Mouse (Mus musculus) liver, embryonic 16.5 days (tissue): ENCODE data around the gene Dtx4. TPM values are rescaled to one million over a fixed set of nuclear protein-coding genes. Genes with fewer than 3 reads are reported as not detected.
A peak's percentile ranks its signal among the peaks of the same experiment; 100 is the strongest.
"Not testable (repeated sequence)": the region's sequence is repeated elsewhere in the genome, so short reads cannot be mapped to it uniquely, and the experiment has no call there.

Experiments
- ATAC-seq: fragments of 200-750 bp; cut with Nextera tagmentation; 2 replicates; pipeline ENCODE4 v1.8.0; 2017; ENCODE audit warnings: low read depth, mild to moderate bottlenecking, moderate number of reproducible peaks, moderate library complexity
- H3K27ac ChIP-seq: fragments of 300-500 bp; sonication (generic); 2 replicates; pipeline ENCODE4 v1.5.1; 2014; ENCODE audit warnings: mild to moderate bottlenecking, low read length
- H3K27me3 ChIP-seq: fragments of 300-500 bp; sonication (generic); 2 replicates; pipeline ENCODE4 v1.6.1; 2014; ENCODE audit warnings: low read depth, low read length, mixed read lengths; ENCODE audit not compliant: control insufficient read depth, insufficient read depth
- H3K36me3 ChIP-seq: fragments of 300-500 bp; sonication (generic); 2 replicates; pipeline ENCODE4 v1.6.1; 2014; ENCODE audit warnings: mild to moderate bottlenecking; ENCODE audit not compliant: control insufficient read depth, insufficient read depth
- H3K4me1 ChIP-seq: fragments of 300-500 bp; sonication (generic); 2 replicates; pipeline ENCODE4 v1.6.1; 2014; ENCODE audit warnings: low read depth, low read length, mixed read lengths; ENCODE audit not compliant: control insufficient read depth
- H3K4me2 ChIP-seq: fragments of 300-500 bp; sonication (generic); 2 replicates; pipeline ENCODE4 v1.6.1; 2014; ENCODE audit warnings: low read depth, low read length, mixed read lengths
- H3K4me3 ChIP-seq: fragments of 300-500 bp; sonication (generic); 2 replicates; pipeline ENCODE4 v1.5.1; 2014; ENCODE audit warnings: low read depth, mild to moderate bottlenecking, low read length
- H3K9ac ChIP-seq: fragments of 300-500 bp; sonication (generic); 2 replicates; pipeline ENCODE4 v1.6.1; 2014; ENCODE audit warnings: low read depth, low read length
- H3K9me3 ChIP-seq: fragments of 300-500 bp; sonication (generic); replicated peaks from 2 replicates; pipeline ENCODE4 v1.6.1; 2016; ENCODE audit warnings: low read length; ENCODE audit not compliant: control insufficient read depth
- WGBS: fragments of 180-500 bp; shearing (Covaris S2); extraction: QIAGEN DNeasy Blood & Tissue Kit; methylation state at CpG from one replicate; pipeline ENCODE4 v1.1.7; 2014; ENCODE audit not compliant: insufficient replicate concordance; 5-methylcytosine and 5-hydroxymethylcytosine counted together
- polyA plus RNA-seq: library from polyadenylated mRNA; unstranded; fragments of >200 nt; fragmentation: Nextera tagmentation; extraction: Ambion mirVana; gene quantifications from 2 replicates; pipeline ENCODE4 v1.2.1, GENCODE M21; 2015

Dtx4 gene
- 2.0 and 2.2 TPM in 2 replicates for polyA plus RNA-seq

DNA sequence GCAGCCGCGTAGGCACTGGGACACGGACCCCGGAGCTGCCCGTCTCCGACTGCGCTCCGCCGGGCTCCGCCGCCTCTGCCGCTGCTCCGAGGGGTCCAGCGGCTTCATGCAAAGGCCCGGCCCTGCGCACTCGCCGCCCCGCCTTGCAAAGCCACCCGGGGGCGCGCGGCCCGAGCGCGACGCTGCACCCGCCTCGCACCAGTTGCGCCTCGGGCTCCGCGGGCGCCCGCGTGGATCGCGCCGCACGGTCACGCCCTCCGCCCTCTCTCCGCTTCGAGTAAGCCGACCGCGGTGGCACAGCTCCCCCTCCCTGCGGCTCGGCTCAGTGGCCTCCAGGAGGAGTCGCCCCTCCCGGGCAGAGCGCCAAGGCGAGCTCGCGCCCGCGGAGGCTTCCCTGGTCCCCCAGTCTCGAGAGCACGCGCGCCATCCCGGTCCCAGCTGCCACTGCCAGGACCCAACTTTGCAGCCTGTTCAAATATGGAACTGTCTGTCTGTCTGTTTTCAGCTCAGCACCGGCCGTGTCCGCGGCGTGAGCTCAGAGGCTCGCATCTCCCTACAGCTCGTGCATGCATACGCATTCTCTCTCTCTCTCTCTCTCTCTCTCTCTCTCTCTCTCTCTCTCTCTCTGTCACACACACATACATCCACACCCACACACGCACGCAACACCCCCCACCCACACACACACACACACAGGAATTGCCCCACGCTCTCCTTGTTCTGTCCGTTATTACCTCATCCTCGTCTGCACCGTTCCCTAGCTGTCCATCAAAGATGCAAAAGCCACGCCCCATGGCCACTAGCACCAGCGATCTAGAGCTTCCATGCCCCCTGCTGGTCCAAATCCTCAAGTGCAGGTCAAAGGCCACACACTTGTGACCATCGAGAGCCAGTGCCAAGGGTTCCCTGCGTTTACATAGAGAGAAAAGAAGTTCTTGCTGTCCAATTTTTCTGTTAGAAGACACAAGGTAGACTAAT, at the start of gene Dtx4:
Gene Dtx4, minus strand, starts transcription at position 85 of the 978 bp plus-strand sequence.
- Histone ChIP-seq H3K4me2 (peak within 1 kb of the TSS; percentile 68), H3K36me3 (no peaks in the 10 kb centered on the region), H3K27ac (peak within 1 kb of the TSS; percentile 80), H3K27me3 (peaks cover 19% of the 10 kb centered on the region), H3K4me3 (peak within 1 kb of the TSS; percentile 65), H3K9me3 (no peaks in the 10 kb centered on the region), H3K4me1 (no peaks in the 10 kb centered on the region), H3K9ac (peak within 1 kb of the TSS; percentile 59)
- WGBS, result under 1% methylated on average over 79 of the region's 80 CpGs
- ATAC-seq, result peak; percentile 88

- H3K27ac ChIP-seq, result no peak overlapping the region
- no peak overlapping the region for H3K4me3 ChIP-seq
- H3K36me3 ChIP-seq, result no peaks in the 10 kb centered on the region
- H3K4me1 ChIP-seq, result no peaks in the 10 kb centered on the region
- no peak overlapping the region for H3K4me2 ChIP-seq
- no peak for ATAC-seq
- no peaks in the 10 kb centered on the region for H3K27me3 ChIP-seq
- 65% methylated on average over 5 of the region's 5 CpGs for WGBS
- no peak overlapping the region for H3K9ac ChIP-seq
- H3K9me3 ChIP-seq, result no peaks in the 10 kb centered on the region
These were observed 49.0 kb upstream of the Dtx4 start for GRCm38 (mm10) chr19:12550005-12550942.

DNA sequence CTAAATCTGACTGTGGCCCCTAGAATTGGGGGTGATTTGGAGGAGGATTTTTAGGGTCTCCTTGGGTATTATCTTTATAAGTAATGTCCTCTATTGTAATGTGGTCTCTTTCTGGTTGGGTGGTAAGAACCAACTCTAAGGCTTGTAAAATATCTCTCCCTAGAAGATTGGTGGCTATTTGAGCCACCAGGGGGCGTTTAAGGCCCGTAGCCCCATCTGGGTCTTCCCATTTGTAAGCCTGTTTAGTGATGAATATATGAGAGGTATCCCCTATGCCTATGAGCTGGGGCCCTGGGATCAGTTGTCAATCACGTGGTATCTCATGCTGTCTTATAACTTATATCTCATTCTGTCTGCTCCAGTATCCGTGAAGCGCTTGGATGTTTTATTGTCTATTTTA, 47.9 kb upstream of the Dtx4 start:
- Histone ChIP-seq H3K9ac (no peak overlapping the region), H3K4me1 (no peaks in the 10 kb centered on the region), H3K9me3 (no peaks in the 10 kb centered on the region), H3K27ac (no peak overlapping the region), H3K4me3 (no peak overlapping the region), H3K36me3 (no peaks in the 10 kb centered on the region), H3K4me2 (no peak overlapping the region), H3K27me3 (no peaks in the 10 kb centered on the region)
- WGBS, result 53% methylated on average over 5 of the region's 5 CpGs
- ATAC-seq, result no peak

GRCm38 (mm10) chr19:12545440-12545839, 44.2 kb upstream of the Dtx4 start, which contains the start of gene Fam111a:
Gene Fam111a, plus strand, starts transcription at chr19:12545740.
- H3K27ac ChIP-seq, H3K4me1 ChIP-seq, H3K4me2 ChIP-seq, H3K36me3 ChIP-seq, H3K9me3 ChIP-seq, H3K27me3 ChIP-seq, H3K4me3 ChIP-seq, H3K9ac ChIP-seq, ATAC-seq: not testable (repeated sequence)
- WGBS, result 82% methylated on average over 11 of the region's 11 CpGs

- WGBS, result 20% methylated on average over 2 of the region's 2 CpGs
- Histone ChIP-seq H3K4me1 (no peaks in the 10 kb centered on the region), H3K9ac (no peak overlapping the region), H3K27me3 (no peaks in the 10 kb centered on the region), H3K4me2 (no peak overlapping the region), H3K36me3 (no peaks in the 10 kb centered on the region), H3K9me3 (no peaks in the 10 kb centered on the region), H3K4me3 (no peak overlapping the region), H3K27ac (no peak overlapping the region)
- ATAC-seq, result no peak
These were observed 40.4 kb upstream of the Dtx4 start for GRCm38 (mm10) chr19:12541644-12542043.

DNA sequence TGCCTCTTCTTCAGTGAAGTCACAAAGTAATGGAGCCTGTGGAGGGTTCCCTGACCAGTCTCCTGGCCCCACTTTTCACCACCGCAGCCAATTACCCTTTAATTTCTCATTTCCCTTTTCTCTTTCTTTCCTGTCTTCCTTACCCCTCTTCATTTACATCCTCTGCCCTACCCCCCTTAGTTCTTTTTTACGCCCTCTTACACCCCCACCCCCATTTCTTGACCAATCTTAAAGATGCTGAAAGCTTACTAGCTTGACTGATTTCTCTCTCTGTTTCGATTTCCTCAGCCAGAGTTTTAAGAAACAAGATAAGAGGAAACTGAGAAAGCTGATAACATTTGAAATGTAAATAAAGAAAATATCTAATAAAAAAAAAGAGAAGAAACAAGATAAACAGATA, 39.5 kb upstream of the Dtx4 start:
- Histone ChIP-seq H3K4me3 (no peak overlapping the region), H3K9me3 (no peaks in the 10 kb centered on the region), H3K36me3 (no peaks in the 10 kb centered on the region), H3K9ac (no peak overlapping the region), H3K27ac (no peak overlapping the region), H3K27me3 (no peaks in the 10 kb centered on the region), H3K4me1 (no peaks in the 10 kb centered on the region), H3K4me2 (no peak overlapping the region)
- ATAC-seq, result no peak
- WGBS, result 36% methylated on average over 3 of the region's 3 CpGs

- 49% methylated on average over 1 of the region's 1 CpGs for WGBS
- Histone ChIP-seq H3K27ac (no peak overlapping the region), H3K36me3 (no peaks in the 10 kb centered on the region), H3K4me1 (no peaks in the 10 kb centered on the region), H3K9ac (no peak overlapping the region), H3K9me3 (no peaks in the 10 kb centered on the region), H3K4me3 (no peak overlapping the region), H3K4me2 (no peak overlapping the region), H3K27me3 (no peaks in the 10 kb centered on the region)
- ATAC-seq, result no peak
These were observed 38.7 kb upstream of the Dtx4 start for GRCm38 (mm10) chr19:12539975-12540374.

DNA sequence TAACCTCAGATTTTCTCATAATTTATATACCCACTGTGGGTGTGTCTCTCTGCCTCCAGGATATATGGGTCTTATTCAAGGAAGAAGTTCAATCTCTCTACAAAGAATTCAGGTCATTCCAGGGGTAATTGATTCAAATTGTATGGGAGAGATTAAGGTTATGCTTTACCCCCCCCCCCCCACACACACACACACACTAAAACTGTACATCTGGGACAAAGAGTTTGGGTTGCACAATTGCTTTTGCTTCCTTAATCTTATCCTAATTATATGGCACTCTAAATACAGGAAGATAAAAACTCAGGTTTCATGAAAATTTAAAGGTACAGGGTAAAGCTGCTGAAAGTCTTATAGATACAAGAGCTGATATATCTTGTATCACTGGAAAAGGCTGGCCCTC, 35.9 kb upstream of the Dtx4 start:
- ATAC-seq, result no peak
- no peaks in the 10 kb centered on the region for H3K4me1 ChIP-seq
- H3K4me3 ChIP-seq, result no peak overlapping the region
- H3K36me3 ChIP-seq, result no peaks in the 10 kb centered on the region
- H3K9ac ChIP-seq, result no peak overlapping the region
- no peaks in the 10 kb centered on the region for H3K27me3 ChIP-seq
- no peak overlapping the region for H3K27ac ChIP-seq
- H3K4me2 ChIP-seq, result no peak overlapping the region
- no peaks in the 10 kb centered on the region for H3K9me3 ChIP-seq
